Mouse (Mus musculus): Measurements from ENCODE around the gene Folr1. TPM values are rescaled to one million over a fixed set of nuclear protein-coding genes. Genes with fewer than 3 reads are reported as not detected.
A peak's percentile ranks its signal among the peaks of the same experiment; 100 is the strongest.

The Folr1 gene
- polyA plus RNA-seq, 1 experiment from 2014 or later = 1.1 TPM

DNA sequence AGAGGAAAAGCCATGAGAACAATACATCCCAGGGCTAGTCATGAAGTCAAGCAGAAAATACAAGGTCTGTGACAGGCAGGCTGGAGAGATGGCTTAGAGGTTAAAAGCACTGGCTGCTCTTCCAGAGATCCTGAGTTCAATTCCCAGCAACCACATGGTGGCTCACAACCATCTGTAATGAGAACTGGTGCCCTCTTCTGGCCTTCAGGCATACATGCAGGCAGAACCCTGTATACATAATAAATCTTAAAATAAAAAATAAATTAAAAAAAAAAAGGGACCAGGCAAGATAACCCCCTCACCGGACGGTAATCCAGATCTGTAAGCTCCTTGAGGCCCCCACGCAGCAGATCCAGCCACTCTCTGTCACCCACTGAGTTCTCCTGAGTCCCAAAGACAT lies 40.2 kb downstream of the Folr1 start:
- ATAC-seq (ENCODE audit: low read depth) = no peak
- H3K9me3 ChIP-seq (replicated peaks; ENCODE audit: control insufficient read depth, low read length) = no peaks in the 10 kb centered on the region
- no peak overlapping the region for H3K4me2 ChIP-seq (ENCODE audit: low read depth, low read length)
- H3K4me1 ChIP-seq (ENCODE audit: control insufficient read depth, low read depth, low read length) = no peaks in the 10 kb centered on the region
- no peak overlapping the region for H3K9ac ChIP-seq (ENCODE audit: low read depth, low read length)
- WGBS (ENCODE audit: insufficient replicate concordance) = 74% methylated on average over 3 of the region's 3 CpGs
- H3K4me3 ChIP-seq (ENCODE audit: low read depth, low read length) = no peak overlapping the region
- no peaks in the 10 kb centered on the region for H3K36me3 ChIP-seq (ENCODE audit: control insufficient read depth, insufficient read depth)
- no peak overlapping the region for H3K27ac ChIP-seq (ENCODE audit: low read length)
- H3K27me3 ChIP-seq (ENCODE audit: control insufficient read depth, insufficient read depth, low read depth, low read length) = no peaks in the 10 kb centered on the region

DNA sequence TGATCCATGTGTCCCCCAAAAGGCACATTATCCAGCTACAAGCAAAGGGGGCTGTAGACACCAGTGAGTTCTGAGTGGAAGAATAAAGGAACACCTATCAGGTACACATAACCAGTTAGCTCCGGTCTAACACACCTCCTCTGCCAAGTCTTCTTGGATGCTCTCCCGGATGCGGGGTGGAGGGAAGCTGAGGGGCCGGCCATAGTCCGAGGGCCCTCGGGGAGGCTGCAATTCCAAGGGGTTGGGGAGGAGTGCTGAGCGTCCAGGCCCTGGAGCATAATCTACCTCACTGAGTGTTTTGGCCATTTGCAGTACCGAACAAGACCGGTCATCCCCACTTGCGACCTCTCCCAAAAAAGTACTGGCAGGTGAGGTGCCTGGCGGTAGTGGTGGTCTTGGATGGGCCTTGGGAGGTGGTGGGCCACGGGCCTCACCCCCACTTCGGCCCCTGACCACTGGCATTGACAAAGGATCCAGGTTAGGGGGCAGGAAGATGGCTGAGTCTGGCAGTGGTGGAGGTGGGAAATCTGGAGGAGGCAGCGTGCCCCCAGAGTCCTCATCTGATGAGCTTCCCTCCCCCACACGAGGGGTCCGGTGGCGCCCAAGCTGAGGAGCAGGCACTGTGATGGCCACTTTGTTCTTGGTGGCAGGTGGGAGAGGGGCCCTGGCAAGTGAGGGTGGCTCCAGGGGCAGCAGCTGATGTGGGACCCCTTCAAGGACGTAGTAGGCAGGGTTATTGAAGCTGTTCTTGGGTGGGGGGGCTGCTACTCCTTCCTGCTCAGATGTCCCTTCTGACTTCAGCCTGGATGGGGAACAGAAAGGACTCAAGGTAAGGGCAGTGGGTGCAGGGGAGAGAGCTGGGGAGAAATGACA lies 46.6 kb downstream of the Folr1 start:
- H3K4me2 ChIP-seq (ENCODE audit: low read depth, low read length) = no peak overlapping the region
- peaks cover 47% of the 10 kb centered on the region for H3K27me3 ChIP-seq (ENCODE audit: control insufficient read depth, insufficient read depth, low read depth, low read length)
- no peak overlapping the region for H3K27ac ChIP-seq (ENCODE audit: low read length)
- H3K9me3 ChIP-seq (replicated peaks; ENCODE audit: control insufficient read depth, low read length) = no peaks in the 10 kb centered on the region
- 74% methylated on average over 18 of the region's 18 CpGs for WGBS (ENCODE audit: insufficient replicate concordance)
- no peak for ATAC-seq (ENCODE audit: low read depth)
- H3K4me1 ChIP-seq (ENCODE audit: control insufficient read depth, low read depth, low read length) = no peaks in the 10 kb centered on the region; the same call in 1 of the 2 replicates
- H3K4me3 ChIP-seq (ENCODE audit: low read depth, low read length) = no peak overlapping the region
- H3K9ac ChIP-seq (ENCODE audit: low read depth, low read length) = no peak overlapping the region
- no peaks in the 10 kb centered on the region for H3K36me3 ChIP-seq (ENCODE audit: control insufficient read depth, insufficient read depth)

DNA sequence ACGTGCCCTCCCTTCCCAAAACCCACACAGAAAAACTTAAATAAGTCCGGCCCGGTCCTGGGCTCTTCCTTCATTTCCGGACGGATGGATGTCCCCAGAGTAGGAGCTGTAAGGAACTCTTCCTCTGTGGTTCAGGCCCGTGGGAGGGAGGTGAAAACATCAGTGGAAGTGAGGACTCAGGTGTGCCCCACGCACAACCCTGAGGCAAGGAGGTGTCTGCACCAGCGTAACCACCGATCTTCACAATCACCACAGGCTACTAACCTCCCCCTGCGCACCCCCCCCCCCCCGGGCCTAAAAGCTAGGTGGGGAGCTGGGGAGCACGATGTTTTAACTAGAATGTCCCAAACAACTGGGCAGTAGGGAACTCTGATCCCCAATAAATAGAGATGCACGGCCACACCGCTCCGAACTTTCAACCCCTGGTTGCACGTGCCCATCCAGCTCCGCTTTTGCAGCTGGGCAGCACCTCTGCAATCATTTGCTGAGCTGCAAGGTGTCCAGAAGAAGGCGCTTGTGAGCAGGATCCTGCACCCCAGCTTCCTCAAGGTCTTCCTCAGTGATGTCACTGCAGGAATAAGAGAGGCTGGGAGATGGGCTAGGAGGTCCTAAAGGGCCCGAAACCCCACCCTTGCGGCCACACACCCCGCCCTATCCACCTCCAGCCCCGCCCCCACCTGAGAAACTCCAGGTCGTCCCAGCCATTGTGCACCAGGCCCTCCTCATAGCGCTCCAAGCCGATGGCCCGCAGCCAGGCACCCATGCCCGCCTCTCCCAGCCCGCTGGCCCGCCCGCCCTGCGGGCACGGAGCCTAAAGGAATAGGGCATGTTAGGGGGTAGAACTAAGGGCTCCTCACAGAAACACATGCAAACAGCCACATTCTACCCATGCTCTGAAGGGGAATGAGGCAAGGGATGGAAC lies 47.5 kb downstream of the Folr1 start:
- 46% methylated on average over 32 of the region's 32 CpGs for WGBS (ENCODE audit: insufficient replicate concordance)
- H3K27ac ChIP-seq (ENCODE audit: low read length) = no peak overlapping the region
- H3K4me2 ChIP-seq (ENCODE audit: low read depth, low read length) = no peak overlapping the region
- peak; percentile 16; the same call in 1 of the 2 replicates for ATAC-seq (ENCODE audit: low read depth)
- H3K9ac ChIP-seq (ENCODE audit: low read depth, low read length) = no peak overlapping the region
- H3K4me1 ChIP-seq (ENCODE audit: control insufficient read depth, low read depth, low read length) = no peaks in the 10 kb centered on the region; the same call in 1 of the 2 replicates
- no peaks in the 10 kb centered on the region for H3K36me3 ChIP-seq (ENCODE audit: control insufficient read depth, insufficient read depth)
- H3K4me3 ChIP-seq (ENCODE audit: low read depth, low read length) = no peak overlapping the region
- no peaks in the 10 kb centered on the region for H3K9me3 ChIP-seq (replicated peaks; ENCODE audit: control insufficient read depth, low read length)
- H3K27me3 ChIP-seq (ENCODE audit: control insufficient read depth, insufficient read depth, low read depth, low read length) = peaks cover 56% of the 10 kb centered on the region

- no peak for ATAC-seq (ENCODE audit: low read depth)
- peak overlapping the region; percentile 68 for H3K4me2 ChIP-seq (ENCODE audit: low read depth, low read length)
- H3K27ac ChIP-seq (ENCODE audit: low read length) = no peak overlapping the region
- no peaks in the 10 kb centered on the region for H3K9me3 ChIP-seq (replicated peaks; ENCODE audit: control insufficient read depth, low read length)
- peaks cover 69% of the 10 kb centered on the region for H3K27me3 ChIP-seq (ENCODE audit: control insufficient read depth, insufficient read depth, low read depth, low read length)
- H3K4me3 ChIP-seq (ENCODE audit: low read depth, low read length) = peak overlapping the region; percentile 50
- peak overlapping the region; percentile 33 for H3K9ac ChIP-seq (ENCODE audit: low read depth, low read length)
- no peaks in the 10 kb centered on the region; the same call in 1 of the 2 replicates for H3K4me1 ChIP-seq (ENCODE audit: control insufficient read depth, low read depth, low read length)
- no peaks in the 10 kb centered on the region for H3K36me3 ChIP-seq (ENCODE audit: control insufficient read depth, insufficient read depth)
- WGBS (ENCODE audit: insufficient replicate concordance) = 1% methylated on average over 70 of the region's 71 CpGs
Measured at GRCm38 (mm10) chr7:101821571-101822501, 48.8 kb downstream of the Folr1 start.

DNA sequence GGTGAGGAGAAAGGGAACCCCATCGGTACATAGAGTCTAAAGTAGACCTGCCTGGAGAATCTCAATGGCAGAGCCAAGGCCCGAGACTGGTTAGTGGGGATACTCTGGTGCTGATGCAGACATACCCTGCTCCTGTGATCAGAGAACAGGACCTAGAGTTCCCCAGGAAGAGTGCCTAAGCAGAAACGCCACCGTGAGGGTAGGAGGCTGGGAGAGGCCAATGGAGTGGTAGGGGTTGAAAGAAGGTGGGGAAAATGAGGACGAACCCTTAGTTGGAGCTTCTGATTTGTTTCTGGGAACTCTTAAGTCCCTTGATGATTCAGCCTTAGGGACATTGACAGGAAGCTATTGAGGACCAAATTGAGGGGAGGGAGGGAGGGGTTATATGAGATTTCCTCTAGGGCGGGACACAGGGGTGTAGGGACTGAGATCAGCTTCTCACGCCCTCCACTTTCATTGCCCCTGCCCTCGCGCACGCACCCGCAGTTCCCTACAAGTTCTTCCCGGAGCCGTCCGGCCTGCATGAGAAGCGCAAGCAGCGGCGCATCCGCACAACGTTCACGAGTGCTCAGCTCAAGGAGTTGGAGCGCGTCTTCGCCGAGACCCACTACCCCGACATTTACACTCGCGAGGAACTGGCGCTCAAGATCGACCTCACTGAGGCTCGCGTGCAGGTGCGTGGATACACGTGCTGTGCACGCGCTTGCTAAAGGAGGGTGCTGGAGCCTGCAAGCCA lies 50.1 kb downstream of the Folr1 start:
- H3K27me3 ChIP-seq (ENCODE audit: control insufficient read depth, insufficient read depth, low read depth, low read length) = peaks cover 74% of the 10 kb centered on the region
- H3K4me3 ChIP-seq (ENCODE audit: low read depth, low read length) = no peak overlapping the region

GRCm38 (mm10) chr7:101817861-101818401 lies 52.7 kb downstream of the Folr1 start, which contains the start of gene Phox2a:
Gene Phox2a (plus strand): TSS chr7:101818313.
- ATAC-seq (ENCODE audit: low read depth) = 0 out of 2 replicates have a peak, but pooled peaks have one; percentile 5
- Histone ChIP-seq H3K4me1 (ENCODE audit: control insufficient read depth, low read depth, low read length) (no peaks in the 10 kb centered on the region; the same call in 1 of the 2 replicates), H3K9ac (ENCODE audit: low read depth, low read length) (no peak within 1 kb of the TSS), H3K27me3 (ENCODE audit: control insufficient read depth, insufficient read depth, low read depth, low read length) (peaks cover 66% of the 10 kb centered on the region), H3K9me3 (replicated peaks; ENCODE audit: control insufficient read depth, low read length) (no peaks in the 10 kb centered on the region), H3K36me3 (ENCODE audit: control insufficient read depth, insufficient read depth) (no peaks in the 10 kb centered on the region), H3K4me3 (ENCODE audit: low read depth, low read length) (peak within 1 kb of the TSS; percentile 20; the same call in 1 of the 2 replicates), H3K4me2 (ENCODE audit: low read depth, low read length) (no peak within 1 kb of the TSS), H3K27ac (ENCODE audit: low read length) (no peak within 1 kb of the TSS)
- WGBS (ENCODE audit: insufficient replicate concordance) = 3% methylated on average over 44 of the region's 45 CpGs

More for the DNA sequence above, 50.1 kb downstream of the Folr1 start:
- H3K27ac ChIP-seq (ENCODE audit: low read length) = no peak overlapping the region
- H3K4me2 ChIP-seq (ENCODE audit: low read depth, low read length) = no peak overlapping the region; the same call in 1 of the 2 replicates
- WGBS (ENCODE audit: insufficient replicate concordance) = 2% methylated on average over 35 of the region's 35 CpGs
- H3K4me1 ChIP-seq (ENCODE audit: control insufficient read depth, low read depth, low read length) = no peaks in the 10 kb centered on the region; the same call in 1 of the 2 replicates
- no peak overlapping the region for H3K9ac ChIP-seq (ENCODE audit: low read depth, low read length)
- no peaks in the 10 kb centered on the region for H3K36me3 ChIP-seq (ENCODE audit: control insufficient read depth, insufficient read depth)
- no peaks in the 10 kb centered on the region for H3K9me3 ChIP-seq (replicated peaks; ENCODE audit: control insufficient read depth, low read length)
- ATAC-seq (ENCODE audit: low read depth) = no peak

Measured in liver, embryonic 16.5 days (tissue).